Mouse (Mus musculus) forebrain, embryonic 14.5 days (tissue): ENCODE data around the gene Nrp2. TPM values are rescaled to one million over a fixed set of nuclear protein-coding genes. Genes with fewer than 3 reads are reported as not detected.

Experiments used
- ATAC-seq: fragments of 200-750 bp; cut with Nextera tagmentation; 2 replicates; pipeline ENCODE4 v1.8.0; 2017; ENCODE audit warnings: mild to moderate bottlenecking, moderate library complexity
- DNase-seq: peaks from one replicate; pipeline ENCODE4 v3.0.0-alpha.2; 2015; ENCODE audit warnings: low spot score
- H3K27ac ChIP-seq: fragments of 300-500 bp; sonication (generic); 2 replicates; pipeline ENCODE4 v1.5.1; 2014; ENCODE audit warnings: low read depth, mild to moderate bottlenecking, control low read depth, low read length, moderate library complexity
- H3K27me3 ChIP-seq: fragments of 300-500 bp; sonication (generic); replicated peaks from 2 replicates; pipeline ENCODE4 v1.6.1; 2014; ENCODE audit warnings: low read length, control low read depth, mixed read lengths; ENCODE audit not compliant: control insufficient read depth, insufficient read depth
- H3K36me3 ChIP-seq: fragments of 300-500 bp; sonication (generic); 2 replicates; pipeline ENCODE4 v1.6.1; 2014; ENCODE audit warnings: low read length, control low read depth; ENCODE audit not compliant: control insufficient read depth, insufficient read depth
- H3K4me1 ChIP-seq: fragments of 300-500 bp; sonication (generic); 2 replicates; pipeline ENCODE4 v1.6.1; 2014; ENCODE audit warnings: antibody characterized with exemption, low read length, control low read depth; ENCODE audit not compliant: control insufficient read depth, insufficient read depth
- H3K4me2 ChIP-seq: fragments of 300-500 bp; sonication (generic); 2 replicates; pipeline ENCODE4 v1.6.1; 2014; ENCODE audit warnings: mild to moderate bottlenecking, control low read depth, low read length
- H3K4me3 ChIP-seq: fragments of 300-500 bp; sonication (generic); 2 replicates; pipeline ENCODE4 v1.5.1; 2014; ENCODE audit warnings: low read depth, low read length, control low read depth
- H3K9ac ChIP-seq: fragments of 300-500 bp; sonication (generic); 2 replicates; pipeline ENCODE4 v1.6.1; 2014; ENCODE audit warnings: mild to moderate bottlenecking, low read length, control low read depth, moderate library complexity
- H3K9me3 ChIP-seq: fragments of 300-500 bp; sonication (generic); replicated peaks from 2 replicates; pipeline ENCODE4 v1.6.1; 2016; ENCODE audit warnings: low read length, control low read depth, mixed read lengths; ENCODE audit not compliant: control insufficient read depth
- WGBS: fragments of 180-500 bp; shearing (Covaris S2); extraction: QIAGEN DNeasy Blood & Tissue Kit; methylation state at CpG from one replicate; pipeline ENCODE4 v1.1.7; 2014; 5-methylcytosine and 5-hydroxymethylcytosine counted together
- polyA plus RNA-seq: library from polyadenylated mRNA; unstranded; fragments of >200 nt; fragmentation: Nextera tagmentation; extraction: Ambion mirVana; gene quantifications from 2 replicates; pipeline ENCODE4 v1.2.1, GENCODE M21; 2014

Gene Nrp2
- polyA plus RNA-seq, 1 experiment from 2014 or later, result 16.3 TPM

DNA sequence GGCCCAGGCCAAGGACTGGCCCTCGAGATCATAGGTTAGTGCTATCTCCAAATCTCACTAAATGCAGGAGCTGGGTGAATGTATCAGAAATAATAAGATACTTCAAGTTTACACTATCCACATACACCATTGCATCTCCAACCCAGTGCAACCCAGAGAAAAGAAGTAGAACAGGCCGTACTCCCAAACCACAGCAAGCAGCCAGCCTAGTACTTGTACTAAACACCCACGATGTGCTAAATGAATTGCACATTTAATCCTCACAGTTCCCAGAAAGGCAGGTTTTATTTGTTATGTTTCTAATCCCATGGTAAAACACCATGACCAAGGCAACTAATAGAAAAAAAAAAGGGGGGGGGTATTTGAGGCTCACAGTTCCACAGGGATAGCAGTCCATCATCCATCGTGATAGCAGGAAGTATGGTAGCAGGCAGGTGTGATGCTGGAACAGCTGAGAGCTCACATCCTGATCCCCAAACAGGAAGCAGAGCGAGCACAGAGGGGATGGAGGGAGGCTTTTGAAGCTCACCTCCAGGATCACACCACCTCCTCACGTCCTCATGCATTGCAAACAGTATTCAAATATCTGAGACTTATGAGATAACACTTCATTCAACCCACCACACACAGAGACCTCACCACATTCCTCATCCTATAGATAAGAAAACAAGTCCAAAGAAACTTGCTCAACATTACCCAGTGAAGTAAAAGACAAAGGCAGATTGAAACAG is 128.8 kb downstream of the Nrp2 start:
- no peaks in the 10 kb centered on the region for H3K4me1 ChIP-seq
- no peak for ATAC-seq
- DNase-seq, result no peak
- H3K9ac ChIP-seq, result no peak overlapping the region
- 84% methylated on average over 6 of the region's 6 CpGs for WGBS
- H3K4me2 ChIP-seq, result no peak overlapping the region
- no peak overlapping the region for H3K4me3 ChIP-seq
- H3K27me3 ChIP-seq, result no peaks in the 10 kb centered on the region
- no peak overlapping the region for H3K27ac ChIP-seq
- H3K9me3 ChIP-seq, result 0 out of 2 replicates have a peak, but pooled peaks cover 2% of the 10 kb centered on the region
- no peaks in the 10 kb centered on the region for H3K36me3 ChIP-seq

DNA sequence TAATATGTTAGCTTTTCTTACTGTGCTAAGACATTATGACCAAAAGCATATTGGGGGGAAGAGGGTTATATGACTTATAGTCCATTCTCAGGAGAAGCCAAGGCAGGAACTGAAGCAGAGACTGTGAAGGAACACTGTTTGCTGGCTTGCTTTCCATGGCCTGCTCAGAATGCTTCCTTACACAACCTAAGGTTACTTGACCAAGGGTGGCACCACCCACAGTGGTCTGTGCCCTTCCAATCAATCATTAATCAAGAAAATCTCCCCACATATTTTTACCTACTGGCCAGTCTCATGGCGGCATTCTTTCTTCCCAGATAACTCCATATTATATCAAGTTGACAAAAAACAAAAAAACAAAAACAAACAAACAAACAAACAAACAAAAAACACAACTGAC is 130.3 kb downstream of the Nrp2 start:
- WGBS, result 93% methylated on average over 1 of the region's 1 CpGs
- Histone ChIP-seq H3K4me1 (no peaks in the 10 kb centered on the region), H3K9me3 (0 out of 2 replicates have a peak, but pooled peaks cover 2% of the 10 kb centered on the region), H3K36me3 (no peaks in the 10 kb centered on the region), H3K27ac (no peak overlapping the region), H3K4me2 (no peak overlapping the region), H3K4me3 (no peak overlapping the region), H3K9ac (no peak overlapping the region), H3K27me3 (no peaks in the 10 kb centered on the region)
- DNase-seq (no peak), ATAC-seq (no peak)

DNA sequence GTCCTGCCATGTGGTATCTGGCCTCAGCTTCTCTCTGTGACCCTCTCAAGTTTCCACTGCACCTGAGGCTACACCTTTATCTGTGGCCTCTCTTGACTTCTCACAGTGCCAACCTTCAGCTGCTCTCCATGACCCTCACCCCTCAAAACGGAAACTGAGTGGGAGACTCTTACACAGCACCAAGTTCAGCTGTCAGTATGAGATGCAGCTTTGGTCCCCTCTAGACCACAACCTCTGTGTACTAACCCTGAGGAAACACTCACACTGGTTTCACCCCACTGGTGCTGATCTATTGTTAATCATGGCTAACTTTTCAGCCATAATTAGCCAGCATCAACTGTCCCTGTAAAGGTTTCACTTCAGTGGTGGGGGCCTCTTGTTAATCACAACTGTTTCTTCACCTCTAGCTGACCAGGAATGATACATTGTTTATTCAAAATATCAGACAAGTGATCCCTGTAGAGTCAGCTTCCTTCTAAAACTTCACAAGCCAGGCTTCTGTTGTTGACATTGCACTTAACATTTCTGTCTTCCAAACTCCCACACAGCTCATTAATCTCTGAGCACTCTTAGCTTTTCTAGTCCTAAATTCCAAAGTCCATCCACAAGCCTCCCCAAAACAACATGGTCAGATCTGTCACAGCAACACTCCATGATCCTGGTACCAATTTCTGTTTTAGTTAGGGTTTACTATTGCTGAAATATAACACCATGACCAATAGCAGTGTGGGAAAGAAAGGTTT is 131.5 kb downstream of the Nrp2 start:
- no peak overlapping the region for H3K27ac ChIP-seq
- 85% methylated on average over 1 of the region's 1 CpGs for WGBS

DNA sequence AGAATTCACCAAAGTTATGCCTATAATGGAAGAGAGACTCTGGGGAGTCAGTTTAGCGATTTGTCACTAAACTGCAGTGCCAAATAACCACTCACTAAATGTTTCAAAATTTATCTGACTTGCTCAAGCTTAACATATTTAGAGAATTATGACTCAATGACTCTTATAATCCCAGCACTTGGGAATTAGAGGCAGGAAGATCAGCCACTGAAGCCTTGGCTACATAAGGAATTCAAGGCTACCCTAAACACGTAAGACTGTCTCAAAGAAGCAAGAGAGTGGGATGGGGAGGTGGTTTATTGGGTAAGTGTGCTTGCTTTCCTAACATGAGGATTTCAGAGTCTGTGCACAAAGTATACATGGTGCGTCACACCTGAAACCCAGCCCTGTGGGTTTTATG is 135.0 kb downstream of the Nrp2 start:
- DNase-seq (no peak), ATAC-seq (no peak)
- Histone ChIP-seq H3K36me3 (no peaks in the 10 kb centered on the region), H3K9ac (no peak overlapping the region), H3K27me3 (no peaks in the 10 kb centered on the region), H3K9me3 (0 out of 2 replicates have a peak, but pooled peaks cover 2% of the 10 kb centered on the region), H3K4me3 (no peak overlapping the region), H3K4me1 (no peaks in the 10 kb centered on the region), H3K27ac (no peak overlapping the region), H3K4me2 (no peak overlapping the region)
- WGBS, result 92% methylated on average over 3 of the region's 3 CpGs

More for the DNA sequence above, 131.5 kb downstream of the Nrp2 start:
- no peak for ATAC-seq
- 0 out of 2 replicates have a peak, but pooled peaks cover 2% of the 10 kb centered on the region for H3K9me3 ChIP-seq
- DNase-seq, result no peak
- no peak overlapping the region for H3K9ac ChIP-seq
- H3K4me2 ChIP-seq, result no peak overlapping the region
- H3K36me3 ChIP-seq, result no peaks in the 10 kb centered on the region
- H3K4me1 ChIP-seq, result no peaks in the 10 kb centered on the region
- no peaks in the 10 kb centered on the region for H3K27me3 ChIP-seq
- H3K4me3 ChIP-seq, result no peak overlapping the region

DNA sequence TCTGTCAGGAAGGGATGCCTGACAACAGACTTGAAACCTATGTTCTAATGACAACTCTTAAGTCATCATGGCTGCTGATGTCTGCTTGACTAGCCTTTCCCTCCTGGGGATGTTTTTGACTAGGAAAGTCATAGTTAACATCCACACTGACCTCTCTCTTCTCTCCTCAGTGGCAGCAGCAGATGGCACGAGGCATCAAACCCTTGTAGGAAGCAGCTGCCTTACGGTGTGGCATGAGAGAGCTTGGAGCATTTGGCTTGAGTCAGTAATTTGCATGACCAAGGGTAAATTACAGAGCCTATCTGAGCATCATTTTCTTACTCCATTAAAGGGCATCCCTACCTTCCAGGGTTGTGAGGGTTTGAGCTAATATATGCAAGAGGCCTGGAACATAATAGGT is 135.5 kb downstream of the Nrp2 start:
- H3K9me3 ChIP-seq, result 0 out of 2 replicates have a peak, but pooled peaks cover 2% of the 10 kb centered on the region
- 55% methylated on average over 2 of the region's 2 CpGs for WGBS

DNA sequence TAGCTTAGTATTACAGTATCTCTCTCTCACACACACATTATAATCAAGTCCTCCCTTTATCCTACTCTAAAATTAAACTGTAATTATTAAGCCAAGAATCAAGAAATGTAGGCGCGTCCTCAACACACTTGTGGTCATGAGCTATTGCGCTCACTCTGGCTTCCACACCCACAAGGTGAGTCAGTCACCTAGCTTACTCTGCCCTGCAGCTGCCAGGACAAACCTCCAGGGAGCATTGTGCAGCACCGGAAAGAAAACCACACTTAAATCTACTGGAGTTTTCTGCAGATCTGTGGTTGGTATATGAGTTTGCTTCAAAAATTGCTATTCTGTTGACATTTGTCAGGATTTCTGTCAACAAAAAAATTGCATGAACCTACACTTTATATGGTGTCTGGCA is 140.1 kb downstream of the Nrp2 start:
- 97% methylated on average over 4 of the region's 4 CpGs for WGBS
- H3K4me3 ChIP-seq, result no peak overlapping the region
- no peak overlapping the region for H3K4me2 ChIP-seq
- H3K4me1 ChIP-seq, result no peaks in the 10 kb centered on the region
- H3K27me3 ChIP-seq, result no peaks in the 10 kb centered on the region
- no peak overlapping the region for H3K27ac ChIP-seq
- H3K36me3 ChIP-seq, result no peaks in the 10 kb centered on the region
- no peaks in the 10 kb centered on the region for H3K9me3 ChIP-seq
- no peak for DNase-seq
- no peak overlapping the region for H3K9ac ChIP-seq
- ATAC-seq, result no peak

More for the DNA sequence above, 135.5 kb downstream of the Nrp2 start:
- no peak for ATAC-seq
- H3K9ac ChIP-seq, result no peak overlapping the region
- H3K4me3 ChIP-seq, result no peak overlapping the region
- H3K27me3 ChIP-seq, result no peaks in the 10 kb centered on the region
- H3K27ac ChIP-seq, result no peak overlapping the region
- no peaks in the 10 kb centered on the region for H3K4me1 ChIP-seq
- H3K4me2 ChIP-seq, result no peak overlapping the region
- DNase-seq, result no peak
- no peaks in the 10 kb centered on the region for H3K36me3 ChIP-seq

DNA sequence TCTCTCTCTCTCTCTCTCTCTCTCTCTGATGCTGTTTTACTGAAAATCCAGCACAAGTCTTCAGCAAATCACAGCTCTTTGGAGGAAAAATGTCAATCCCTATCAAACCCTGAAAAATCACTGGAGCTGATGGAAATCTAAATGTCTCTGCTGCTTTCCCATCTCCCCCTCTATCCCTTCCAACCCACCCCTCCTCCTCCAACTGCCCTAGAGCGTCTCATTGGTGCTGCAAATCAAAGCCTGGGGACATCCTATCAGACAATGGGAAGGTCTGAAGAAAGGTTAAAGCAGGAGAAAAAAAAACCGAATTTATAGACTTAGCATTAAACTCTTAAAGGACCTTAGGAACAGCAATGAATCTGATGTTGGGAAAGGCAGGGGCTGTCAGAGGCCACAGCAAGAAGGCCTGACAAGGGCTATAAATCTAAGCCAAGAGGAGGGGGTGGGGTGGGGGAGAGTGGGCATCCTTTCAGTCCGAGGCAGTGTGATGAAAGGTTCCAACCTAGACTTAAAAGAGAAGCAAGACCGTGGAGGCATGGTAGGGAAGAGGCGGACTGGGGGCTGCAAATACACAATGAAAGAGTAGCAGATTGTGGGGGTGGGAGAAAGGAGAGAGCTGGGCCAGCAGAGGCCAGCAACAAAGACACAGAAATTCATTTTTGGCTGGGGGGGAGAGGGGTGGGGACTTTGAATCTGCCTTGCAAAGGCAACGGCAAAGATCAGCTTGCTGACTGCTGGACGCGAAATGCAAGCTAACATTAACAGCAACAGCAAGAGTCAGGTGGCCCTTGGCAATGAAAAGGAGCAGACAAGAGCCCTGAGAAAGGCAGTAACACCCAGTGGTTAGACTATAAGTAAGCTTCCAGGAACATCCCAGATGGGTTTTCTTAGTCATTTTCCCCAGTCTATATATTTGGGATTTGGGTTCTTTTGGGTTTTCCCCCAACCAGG is 148.2 kb downstream of the Nrp2 start:
- no peaks in the 10 kb centered on the region for H3K9me3 ChIP-seq
- no peak overlapping the region for H3K4me3 ChIP-seq
- no peak overlapping the region for H3K4me2 ChIP-seq
- DNase-seq (no peak), ATAC-seq (no peak)
- no peak overlapping the region for H3K27ac ChIP-seq
- no peaks in the 10 kb centered on the region for H3K27me3 ChIP-seq
- WGBS, result 43% methylated on average over 8 of the region's 8 CpGs
- no peak overlapping the region for H3K9ac ChIP-seq
- H3K4me1 ChIP-seq, result no peaks in the 10 kb centered on the region
- H3K36me3 ChIP-seq, result no peaks in the 10 kb centered on the region

DNA sequence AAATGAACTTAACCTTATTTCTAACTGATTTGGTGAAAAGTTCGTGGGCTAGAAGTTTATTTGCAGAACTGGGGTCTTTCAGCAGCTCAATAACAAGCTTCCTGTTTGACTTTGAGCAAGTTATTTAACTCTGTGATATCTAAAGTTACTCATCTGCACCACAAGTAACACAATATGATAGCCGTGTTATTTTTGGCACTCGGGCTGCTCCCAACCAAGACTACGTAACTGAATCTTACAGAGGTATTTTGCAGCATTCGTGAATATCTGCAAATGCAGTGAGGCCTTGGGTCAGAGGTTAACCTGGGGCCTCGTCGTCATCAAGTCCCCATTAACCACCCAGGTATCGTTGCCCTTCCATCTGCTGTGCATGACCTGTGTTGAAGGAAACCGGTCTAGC is 150.3 kb downstream of the Nrp2 start:
- H3K9ac ChIP-seq, result no peak overlapping the region
- no peak overlapping the region for H3K27ac ChIP-seq
- H3K36me3 ChIP-seq, result no peaks in the 10 kb centered on the region
- no peaks in the 10 kb centered on the region for H3K4me1 ChIP-seq
- H3K4me3 ChIP-seq, result no peak overlapping the region
- WGBS, result 89% methylated on average over 9 of the region's 9 CpGs
- no peaks in the 10 kb centered on the region for H3K9me3 ChIP-seq
- ATAC-seq (no peak), DNase-seq (no peak)
- no peaks in the 10 kb centered on the region for H3K27me3 ChIP-seq
- H3K4me2 ChIP-seq, result no peak overlapping the region
